Mouse (Mus musculus) kidney, postnatal 25 days (tissue): ENCODE results near the gene Nrxn3.

Experiments used
- DNase-seq, 2 experiments: peaks; one replicate each; pipeline ENCODE4 v3.0.0; 2021; ENCODE audit warnings: mixed read lengths in 2 of 2

Gene Nrxn3

DNA sequence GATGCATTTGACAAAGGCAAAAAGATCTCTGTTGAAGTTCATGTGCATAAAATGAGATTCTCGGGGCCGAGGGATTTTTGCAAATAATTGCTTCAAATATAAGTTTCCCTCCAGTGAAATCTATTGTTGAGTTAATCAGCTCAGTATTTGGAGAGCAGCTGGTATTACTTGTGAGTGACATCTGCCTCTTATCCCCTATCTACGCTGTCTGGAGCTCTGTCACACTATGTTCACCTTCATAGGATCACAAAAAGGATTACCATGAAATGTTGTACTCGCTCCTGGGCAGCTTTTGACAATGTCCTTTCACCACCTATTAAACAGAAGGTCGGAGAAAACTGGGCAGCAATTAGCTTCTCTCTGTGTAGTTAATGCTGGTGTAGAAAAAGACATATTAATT, 1259.8 kb downstream of the Nrxn3 start:
- no peak for DNase-seq

DNA sequence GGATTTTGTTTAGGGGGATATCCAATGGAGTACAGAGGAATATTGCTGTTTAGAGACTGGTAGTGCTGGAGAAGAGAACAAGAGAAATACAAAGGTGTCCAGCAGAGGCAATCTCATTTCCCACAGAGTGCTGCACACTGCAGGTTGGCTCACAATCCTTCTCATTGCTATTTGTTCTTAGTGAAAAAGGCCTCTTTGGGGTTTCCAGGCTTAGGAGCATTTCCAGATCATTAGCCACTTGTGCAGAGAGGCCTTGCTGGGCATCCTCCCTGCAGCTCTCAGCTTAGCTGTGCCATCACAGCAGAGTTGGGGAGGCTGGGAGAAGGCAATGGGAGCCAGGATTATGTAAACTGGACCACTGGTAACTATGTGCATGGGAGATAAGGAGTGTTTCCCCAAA, 1260.7 kb downstream of the Nrxn3 start:
- no peak for DNase-seq

DNA sequence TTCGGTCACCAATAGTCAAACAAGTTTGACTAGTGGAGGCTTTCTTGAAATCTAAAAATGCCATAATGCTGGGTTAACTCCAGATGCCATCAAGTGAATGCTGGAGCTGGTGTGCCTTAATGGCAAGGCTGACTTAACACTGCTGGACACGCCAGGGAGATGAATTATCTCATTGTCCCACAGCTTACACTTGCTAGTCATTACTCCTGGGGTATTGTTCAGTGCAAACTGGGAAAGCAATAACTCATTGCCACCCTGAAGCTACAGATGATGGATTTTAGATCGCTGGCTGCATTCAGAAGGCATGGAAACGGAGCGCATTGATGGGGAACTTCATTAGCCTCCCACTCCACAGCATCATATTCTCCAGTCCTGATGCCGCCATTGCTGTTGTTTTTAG, 1263.5 kb downstream of the Nrxn3 start:
- no peak for DNase-seq

DNA sequence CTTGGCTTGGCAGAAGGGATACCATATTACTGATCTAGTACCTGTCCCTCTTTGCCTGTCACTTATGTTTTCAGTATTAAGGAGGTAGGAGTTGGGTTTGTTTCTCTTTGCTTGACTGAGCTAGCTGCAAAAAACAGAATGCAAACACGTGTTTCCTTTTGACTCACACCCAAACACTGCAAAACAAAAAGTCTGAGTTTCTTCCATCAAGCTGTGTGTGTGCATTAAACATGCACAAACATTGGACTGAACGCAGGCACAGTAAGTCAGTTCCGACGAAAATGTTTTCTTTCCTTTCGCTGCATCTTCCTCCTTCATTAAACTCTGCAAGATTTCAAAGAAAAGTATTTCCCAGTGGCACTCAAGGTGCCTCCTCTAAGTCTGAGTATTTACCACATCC, 1270.6 kb downstream of the Nrxn3 start:
- DNase-seq: no peak

DNA sequence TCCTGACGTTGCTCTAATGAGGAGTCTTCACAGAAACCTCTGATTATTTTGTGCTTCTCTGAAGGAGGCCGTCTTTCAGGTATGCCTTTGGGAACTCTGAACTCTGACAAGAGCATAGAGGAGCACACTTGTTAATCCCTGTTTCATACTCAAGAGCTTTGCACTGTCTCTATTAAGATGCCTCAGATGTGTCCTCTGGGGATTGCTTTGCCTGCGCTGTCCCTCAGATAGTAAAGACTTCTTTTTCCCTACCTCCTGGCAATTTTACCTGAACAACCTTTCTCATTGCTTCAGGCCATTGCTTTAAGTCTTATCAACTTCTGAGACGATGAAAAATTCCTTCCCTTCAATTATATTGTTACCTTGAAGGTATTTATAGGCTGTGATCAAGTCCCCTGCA, 1272.7 kb downstream of the Nrxn3 start:
- DNase-seq: no peak

DNA sequence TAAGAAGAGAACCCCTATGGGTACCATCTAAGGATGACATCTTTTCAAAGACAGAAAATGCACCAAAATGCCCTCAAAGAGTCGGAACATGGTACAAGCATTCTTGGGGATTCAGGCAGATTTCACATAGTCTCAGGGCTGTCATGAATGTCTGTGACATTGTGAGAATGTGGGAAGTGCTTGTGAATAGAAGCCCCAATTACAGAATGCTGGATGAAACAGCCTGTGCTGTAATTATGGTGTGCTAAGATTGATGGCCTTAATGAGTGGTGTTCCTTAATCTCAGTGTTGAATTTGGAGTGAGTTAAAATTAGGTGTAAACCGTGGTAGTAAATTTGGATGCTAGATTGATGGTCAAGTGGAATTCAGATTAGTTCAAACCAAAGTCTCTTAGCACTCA, 1287.6 kb downstream of the Nrxn3 start:
- DNase-seq: no peak

DNA sequence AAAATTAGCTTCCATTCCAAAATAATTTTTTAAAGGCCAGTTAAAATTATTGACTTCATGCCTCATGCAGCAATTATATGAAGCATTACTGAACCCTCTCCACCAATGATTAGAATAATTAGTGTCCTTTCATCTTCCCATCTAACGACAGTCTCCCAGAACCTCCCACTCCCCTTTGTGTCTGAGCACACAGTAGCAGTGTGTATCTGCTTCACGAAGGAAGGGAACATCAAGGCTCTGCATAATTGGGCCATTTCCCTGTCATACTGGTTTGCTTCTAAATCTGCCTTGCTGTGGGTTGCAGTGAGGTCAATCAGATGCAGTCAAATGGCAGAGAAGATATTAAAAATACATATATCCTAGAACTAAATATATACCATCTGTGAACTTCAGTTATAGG, 1291.3 kb downstream of the Nrxn3 start:
- no peak for DNase-seq

DNA sequence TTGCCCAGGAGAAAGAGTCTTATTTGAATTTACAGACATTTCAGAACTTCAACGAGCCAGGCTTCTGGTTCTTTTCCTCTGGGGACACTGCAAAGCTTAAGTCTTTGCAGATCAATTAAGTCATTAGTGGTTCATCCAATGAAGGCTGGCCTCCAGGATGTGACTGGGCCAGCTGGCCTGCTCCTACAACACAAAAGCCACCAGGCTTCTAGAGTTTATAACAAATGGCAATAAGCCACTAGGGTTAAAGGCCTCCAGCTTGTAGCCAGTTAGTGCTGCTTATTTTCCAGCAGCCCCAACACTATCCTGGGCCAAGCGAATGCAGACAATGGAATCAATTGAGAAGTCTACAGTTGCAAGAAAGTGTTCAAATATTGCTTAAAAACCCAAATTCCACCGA, 1304.3 kb downstream of the Nrxn3 start:
- DNase-seq: no peak

DNA sequence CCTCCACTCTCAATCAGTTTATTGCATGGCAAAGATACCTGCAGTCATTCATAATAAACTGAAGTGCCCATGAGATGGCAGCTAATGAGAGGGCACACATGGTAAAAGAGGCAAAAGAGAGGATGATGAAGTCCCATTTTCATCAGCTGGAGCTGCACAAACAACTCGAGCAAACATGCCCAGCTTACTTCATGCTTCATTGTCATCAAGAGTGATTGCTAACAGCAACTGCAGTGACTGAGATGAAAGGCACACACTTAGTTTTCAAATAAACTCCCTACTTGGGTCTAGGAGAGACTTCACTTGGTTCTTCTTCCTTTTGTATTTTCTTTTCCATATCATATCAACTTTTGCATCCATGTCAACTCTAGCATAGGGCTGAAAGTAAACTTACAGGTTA, 1318.4 kb downstream of the Nrxn3 start:
- DNase-seq: no peak

DNA sequence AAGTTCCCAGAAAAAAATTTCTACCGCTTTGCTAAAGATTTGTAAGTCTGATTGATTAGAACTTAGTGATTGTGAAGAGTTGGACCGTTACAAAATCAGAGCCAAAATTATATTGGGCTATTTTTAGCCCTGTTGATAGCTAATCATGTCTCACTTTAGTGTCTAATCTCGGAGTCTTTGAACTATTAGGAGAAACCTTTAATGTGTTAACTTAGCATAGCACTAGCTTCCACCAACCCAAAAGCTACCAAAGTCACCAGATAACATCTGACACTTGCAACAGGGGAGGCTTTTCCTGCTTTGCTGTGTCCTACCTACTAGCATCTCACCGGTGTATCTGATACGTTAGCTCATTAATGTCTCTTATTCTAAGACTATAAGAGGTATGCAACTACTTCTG, 1333.6 kb downstream of the Nrxn3 start:
- no peak for DNase-seq

DNA sequence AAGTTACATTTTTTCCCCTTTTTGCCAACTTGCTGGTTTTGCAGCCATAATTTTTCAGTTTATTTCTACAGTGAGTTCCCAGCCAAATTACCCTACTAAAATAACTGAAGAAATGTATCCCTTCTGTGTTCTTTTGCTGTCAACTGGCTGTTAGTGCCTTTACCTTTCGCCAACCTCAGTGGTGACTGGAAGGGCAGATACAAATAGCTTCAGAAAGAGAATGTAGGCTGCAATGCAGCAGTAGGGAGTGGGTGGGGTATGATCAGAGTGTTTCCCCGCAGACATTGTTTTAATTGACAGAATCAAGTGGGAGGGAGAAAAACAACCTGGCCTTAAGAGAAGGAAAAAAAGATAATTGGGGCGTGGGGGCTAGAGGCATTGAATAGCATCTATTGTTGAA, 1337.1 kb downstream of the Nrxn3 start:
- no peak for DNase-seq

DNA sequence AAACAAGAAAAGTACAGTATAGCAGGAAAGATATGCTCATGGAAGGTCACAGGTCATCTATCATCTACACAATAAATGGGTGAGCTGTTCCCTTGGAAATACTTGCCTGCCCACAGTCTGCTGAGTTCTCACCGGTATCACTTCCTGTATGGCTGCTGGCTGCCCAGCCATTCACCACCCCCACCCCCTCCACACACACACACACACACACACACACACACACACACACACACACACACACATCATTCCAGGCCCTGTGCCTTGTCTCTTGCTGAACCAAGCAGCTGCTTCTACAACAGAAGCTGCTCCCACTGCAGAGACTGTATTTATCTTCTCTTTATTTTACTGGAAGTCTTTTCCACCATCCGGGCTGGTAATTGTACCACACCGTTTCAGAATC, 1338.6 kb downstream of the Nrxn3 start:
- DNase-seq: no peak

DNA sequence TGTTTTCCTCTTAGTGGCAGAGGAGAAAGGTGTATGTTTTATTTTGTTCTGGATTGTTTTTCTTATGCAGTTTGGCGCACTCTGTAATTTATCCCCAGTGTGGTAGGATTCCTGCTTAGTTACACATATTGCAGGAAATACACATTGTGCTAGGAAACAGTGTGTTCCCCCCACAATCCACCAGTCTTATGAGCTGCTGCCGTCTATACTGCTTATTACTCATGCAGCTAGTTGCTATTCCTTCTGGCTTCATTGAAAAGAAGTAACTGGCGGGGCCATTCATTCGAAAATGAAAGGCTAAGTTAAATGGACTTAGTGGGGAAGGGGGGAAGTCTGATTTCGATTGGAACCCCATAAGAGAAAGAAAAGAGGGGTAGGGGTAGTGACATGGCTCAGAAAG, 1339.5 kb downstream of the Nrxn3 start:
- DNase-seq: no peak

DNA sequence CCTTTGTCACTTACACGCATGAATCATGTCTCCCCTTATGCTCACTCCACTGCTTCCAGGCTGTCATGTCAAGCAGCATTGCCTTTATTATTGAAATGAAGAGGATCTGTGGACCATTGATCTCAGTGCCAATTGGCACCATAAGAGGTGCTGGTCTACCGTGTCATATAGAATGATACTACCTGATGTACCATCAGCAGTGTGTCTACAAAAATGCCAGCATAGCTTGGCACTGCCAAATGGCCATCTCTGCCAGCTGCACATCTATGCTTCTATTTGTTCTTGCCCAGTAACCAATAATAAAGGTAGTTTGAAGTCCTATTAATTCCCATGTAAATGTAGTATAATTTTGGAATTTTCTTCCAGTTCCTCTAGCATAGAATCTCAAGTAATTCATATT, 1340.8 kb downstream of the Nrxn3 start:
- no peak for DNase-seq

DNA sequence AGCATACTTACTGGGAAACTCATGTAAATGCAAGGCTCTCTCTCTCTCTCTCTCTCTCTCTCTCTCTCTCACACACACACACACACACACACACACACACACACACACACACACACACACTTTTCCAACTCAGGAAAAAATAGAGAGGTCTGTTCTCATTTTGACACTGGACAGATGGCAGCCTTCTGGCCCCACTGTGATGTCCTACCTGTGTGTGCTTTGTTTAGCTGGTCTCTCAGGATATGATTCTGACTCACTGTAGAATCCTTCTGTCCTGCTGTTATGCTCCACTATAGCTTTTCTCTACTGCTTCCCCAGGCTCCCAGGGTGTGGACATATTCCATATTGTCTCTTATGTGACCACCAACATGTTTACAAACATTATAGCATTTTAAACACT, 1363.2 kb downstream of the Nrxn3 start:
- DNase-seq: no peak

DNA sequence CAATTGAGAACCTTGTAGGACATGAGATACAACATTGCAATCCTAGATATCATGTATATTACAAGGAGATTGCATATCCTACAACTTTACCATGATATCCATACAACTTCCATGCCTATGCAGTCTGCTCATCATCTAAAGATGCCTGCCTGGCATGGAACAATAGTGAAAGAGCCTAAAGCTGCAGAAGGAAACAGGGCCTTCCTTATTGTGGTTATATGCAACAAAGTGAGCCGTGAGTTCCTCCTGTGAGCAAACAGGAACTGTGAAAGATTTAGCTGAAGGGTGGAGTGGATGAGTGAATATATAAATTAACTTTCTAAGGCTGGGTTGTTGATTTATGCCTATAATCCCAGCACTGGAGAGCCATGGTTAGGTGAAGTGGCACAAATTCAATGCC, 1373.1 kb downstream of the Nrxn3 start:
- DNase-seq: no peak

DNA sequence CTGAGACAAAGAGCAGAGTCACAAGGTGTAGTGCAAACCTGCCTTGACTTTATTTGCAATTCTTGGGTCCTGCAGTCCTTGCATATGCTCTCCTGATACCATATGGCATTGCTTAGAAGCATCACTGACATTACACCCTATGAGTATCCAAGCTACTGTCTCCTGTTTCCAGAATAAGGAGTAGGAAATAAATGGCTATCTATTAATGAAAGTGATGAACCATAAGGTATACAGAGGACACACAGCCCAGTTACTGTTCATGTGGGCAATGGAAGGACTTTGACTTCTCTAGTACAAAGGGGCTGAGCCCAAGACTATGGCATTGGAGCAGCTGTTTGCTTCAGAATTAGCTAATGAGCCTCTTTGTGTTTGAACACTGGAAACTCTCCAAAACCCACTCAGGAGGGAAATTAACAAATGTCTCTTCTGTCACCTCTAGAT, 1390.7 kb downstream of the Nrxn3 start:
- DNase-seq: no peak

DNA sequence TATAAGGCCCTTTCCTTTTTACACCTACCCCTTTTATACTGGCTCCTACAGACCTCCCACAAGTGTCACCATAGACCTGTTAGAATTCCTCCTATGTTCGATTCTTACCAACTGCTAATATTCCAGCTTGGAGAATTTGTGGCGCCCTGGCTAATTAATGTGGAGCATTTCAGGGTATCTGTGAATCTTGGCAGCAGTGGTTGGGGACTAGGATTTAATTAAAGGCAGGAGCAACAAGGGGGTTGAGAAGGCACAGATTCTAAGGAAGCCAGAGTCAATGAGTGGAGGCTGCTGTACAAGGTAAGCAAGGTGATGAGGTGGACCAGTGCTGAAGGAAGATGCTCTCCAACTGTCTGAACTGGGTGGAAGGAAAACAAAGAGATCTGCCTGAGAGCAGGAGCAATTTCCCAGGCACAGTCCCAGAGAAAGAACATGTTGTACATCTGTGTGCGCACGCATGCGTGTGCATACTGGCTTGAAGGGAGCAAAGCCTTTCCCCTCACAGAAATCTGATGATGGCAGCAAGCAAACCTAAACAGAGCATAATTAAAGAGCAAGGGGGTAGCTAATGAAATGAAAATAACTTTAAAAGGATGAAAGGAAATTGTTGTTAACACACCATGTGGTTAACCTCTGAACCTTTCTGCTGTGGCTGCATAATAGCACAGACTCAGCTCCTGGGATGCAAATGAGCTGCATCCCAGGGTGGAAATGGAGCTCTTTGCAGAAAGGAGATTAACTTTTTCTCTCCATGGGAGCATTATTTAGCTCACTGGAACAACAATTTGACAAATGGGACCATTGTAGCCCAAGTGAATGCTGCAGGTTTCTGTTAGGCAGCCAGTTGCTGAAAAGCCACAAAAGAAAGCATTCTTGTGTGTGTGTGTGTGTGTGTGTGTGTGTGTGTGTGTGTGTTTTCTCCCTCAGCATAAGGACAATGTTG, 1409.5 kb downstream of the Nrxn3 start:
- DNase-seq: no peak

DNA sequence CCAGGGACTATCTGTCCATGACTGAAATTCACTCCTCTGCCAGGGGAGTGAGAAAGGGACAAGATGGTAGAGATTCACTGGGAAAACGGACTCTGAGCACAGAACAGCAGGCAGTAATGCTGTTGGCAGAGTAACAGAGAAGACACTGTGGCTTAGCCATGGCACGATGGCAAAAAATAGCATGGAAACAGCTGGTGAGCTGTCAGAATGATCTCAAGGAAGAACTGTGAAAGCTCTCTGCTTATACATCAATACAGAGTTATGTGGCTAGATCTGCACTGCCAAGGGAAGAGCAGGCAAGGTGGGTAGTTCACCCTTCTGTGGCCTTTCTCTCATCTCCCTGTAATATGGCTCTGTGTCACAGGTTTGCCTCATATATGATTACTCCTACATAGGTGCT, 1419.3 kb downstream of the Nrxn3 start:
- no peak for DNase-seq

DNA sequence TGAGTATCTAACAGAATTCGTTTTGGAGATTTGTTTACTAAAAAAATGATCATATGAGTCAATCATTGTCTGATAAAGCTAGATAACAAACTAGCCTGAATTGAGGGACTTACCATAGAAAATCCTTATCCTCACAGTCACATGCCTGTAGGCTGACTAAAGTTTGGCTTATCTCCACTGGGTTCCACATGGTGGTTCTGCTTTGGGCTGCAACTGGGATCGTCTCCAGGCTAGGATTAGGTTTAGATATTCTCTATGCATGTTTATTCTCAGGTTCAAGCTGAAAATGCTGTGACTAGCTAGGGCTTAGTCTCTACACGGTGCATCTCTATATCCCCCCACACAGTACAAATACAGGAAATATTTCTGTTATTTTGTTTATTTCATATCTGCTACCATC, 1421.6 kb downstream of the Nrxn3 start:
- DNase-seq: no peak

DNA sequence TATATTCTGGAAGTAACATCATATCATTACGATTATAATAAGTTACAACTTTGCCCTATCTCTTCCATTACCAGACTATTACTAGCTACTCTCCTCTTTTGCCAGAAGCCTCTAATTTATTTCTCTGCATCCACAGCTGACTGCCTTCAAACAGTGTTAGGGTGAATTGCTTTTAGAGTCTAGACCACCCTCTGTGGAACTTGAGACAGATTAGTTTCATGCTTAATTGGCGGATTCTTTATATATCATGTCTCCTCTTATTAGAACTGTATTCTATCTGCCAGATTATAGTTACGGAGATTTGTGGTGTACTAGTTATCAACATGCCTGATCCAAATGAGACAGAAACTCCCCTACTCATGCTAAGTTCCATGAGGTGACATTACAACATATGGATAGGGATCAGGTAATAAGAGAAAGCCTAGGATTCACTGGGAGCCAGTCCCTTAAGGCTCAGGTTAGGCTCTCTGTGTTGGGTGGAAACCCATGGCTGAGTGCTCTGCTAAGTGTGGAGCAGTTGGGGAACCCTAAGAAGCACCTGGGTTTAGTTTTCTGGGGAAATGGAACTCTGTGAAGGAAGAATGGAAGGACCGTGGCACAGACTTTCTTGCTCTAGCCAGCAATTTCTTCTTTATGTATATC, 1435.6 kb downstream of the Nrxn3 start:
- no peak for DNase-seq

DNA sequence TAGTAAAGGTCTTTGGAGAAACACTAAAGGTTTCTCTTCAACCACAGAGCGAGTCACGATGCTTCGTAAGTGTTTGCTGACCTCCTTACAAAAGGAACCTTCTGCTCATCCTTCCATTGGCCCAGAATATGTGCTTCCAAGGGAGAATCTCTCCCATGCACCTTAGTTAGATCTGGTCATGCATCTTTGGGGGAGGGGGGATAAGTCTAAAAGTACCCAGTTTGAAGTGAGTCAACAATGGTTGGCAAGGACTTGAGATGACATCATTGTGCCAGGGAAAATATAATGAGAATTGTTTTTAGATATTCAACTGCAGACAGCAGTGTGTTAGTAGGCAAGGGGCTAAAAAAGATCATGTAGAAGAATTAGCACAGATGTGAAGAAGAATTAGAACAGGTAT, 1437.2 kb downstream of the Nrxn3 start:
- DNase-seq: no peak

DNA sequence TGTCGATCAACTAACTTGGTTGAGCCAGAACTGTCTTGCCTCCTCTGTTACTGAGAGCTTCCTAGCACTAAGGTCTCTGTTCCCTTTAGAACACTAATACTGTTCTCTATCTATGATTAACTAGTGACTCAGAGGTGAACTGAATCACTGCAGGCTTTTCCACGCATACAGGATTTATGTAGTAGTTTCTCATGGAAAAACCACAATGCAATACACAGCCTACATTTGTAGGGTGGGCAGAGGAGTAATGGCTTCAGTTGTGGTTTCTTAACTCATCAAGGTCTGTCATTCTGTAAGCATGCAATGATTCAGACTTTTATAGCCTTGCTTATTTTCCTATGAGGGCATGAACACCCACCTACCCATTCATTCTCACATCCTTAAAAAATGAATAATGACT, 1443.4 kb downstream of the Nrxn3 start:
- no peak for DNase-seq

DNA sequence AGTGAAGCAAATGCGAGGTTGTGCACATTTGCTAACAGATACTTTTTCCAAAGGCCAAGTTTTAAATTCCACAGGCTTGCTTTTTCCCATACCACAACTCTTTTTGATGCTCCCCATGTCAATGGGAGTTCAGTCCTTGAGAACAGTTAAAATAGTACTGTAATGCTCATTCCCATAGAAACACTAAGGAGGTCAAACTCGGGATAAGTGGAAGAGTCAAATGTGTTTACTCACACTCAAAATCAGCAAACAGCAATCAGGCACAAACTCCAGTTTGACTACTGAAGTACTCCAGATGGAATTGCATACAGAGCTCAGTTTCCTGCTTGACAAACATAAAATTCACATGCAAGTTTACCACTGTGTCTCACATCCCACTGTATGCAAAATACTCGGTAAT, 1458.9 kb downstream of the Nrxn3 start:
- DNase-seq: no peak

DNA sequence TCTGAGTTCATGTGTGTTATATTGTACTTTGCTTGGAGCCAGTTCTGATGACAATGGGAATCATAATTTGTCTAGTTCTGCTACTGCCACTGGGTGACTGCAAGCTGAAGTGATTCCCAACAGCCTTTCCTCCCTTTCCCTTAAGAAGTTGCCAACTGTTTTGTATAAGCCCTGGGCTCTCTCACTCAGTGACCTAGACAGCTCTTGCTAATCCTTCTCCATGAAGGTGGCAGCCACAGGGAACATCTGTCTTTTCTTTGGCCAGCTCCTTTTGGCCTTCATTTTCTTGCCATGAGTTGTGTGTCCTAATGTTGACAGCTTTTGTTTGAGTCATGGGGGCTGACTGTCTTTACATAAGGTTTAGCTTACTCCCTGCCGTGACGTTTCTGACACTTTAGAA, 1460.3 kb downstream of the Nrxn3 start:
- no peak for DNase-seq
